Mouse (Mus musculus) heart, postnatal 0 days (tissue): ENCODE measurements around the gene Psg19. TPM values are rescaled to one million over a fixed set of nuclear protein-coding genes. Genes with fewer than 3 reads are reported as not detected.

ENCODE experiments used
- ATAC-seq: fragments of 200-750 bp; cut with Nextera tagmentation; 2 replicates; pipeline ENCODE4 v1.8.0; 2017; ENCODE audit warnings: low read depth, moderate number of reproducible peaks, moderate library complexity; ENCODE audit not compliant: insufficient read depth
- DNase-seq: peaks from one replicate; pipeline ENCODE4 v3.0.0-alpha.2; 2016; ENCODE audit warnings: low spot score
- H3K27ac ChIP-seq: fragments of 300-500 bp; sonication (generic); 2 replicates; pipeline ENCODE4 v1.5.1; 2014; ENCODE audit warnings: low read depth, mild to moderate bottlenecking
- H3K27me3 ChIP-seq: fragments of 300-500 bp; sonication (generic); 2 replicates; pipeline ENCODE4 v1.6.1; 2014; ENCODE audit warnings: low read length, mixed read lengths; ENCODE audit not compliant: control insufficient read depth, insufficient read depth
- H3K36me3 ChIP-seq: fragments of 300-500 bp; sonication (generic); replicated peaks from 2 replicates; pipeline ENCODE4 v1.6.1; 2014; ENCODE audit warnings: low read length, mixed read lengths; ENCODE audit not compliant: control insufficient read depth, insufficient read depth
- H3K4me1 ChIP-seq: fragments of 300-500 bp; sonication (generic); 2 replicates; pipeline ENCODE4 v1.6.1; 2014; ENCODE audit warnings: antibody characterized with exemption; ENCODE audit not compliant: control insufficient read depth, insufficient read depth
- H3K4me2 ChIP-seq: fragments of 300-500 bp; sonication (generic); 2 replicates; pipeline ENCODE4 v1.6.1; 2014; ENCODE audit warnings: low read depth, mild to moderate bottlenecking, low read length, moderate library complexity
- H3K4me3 ChIP-seq: fragments of 300-500 bp; sonication (generic); 2 replicates; pipeline ENCODE4 v1.5.1; 2014; ENCODE audit warnings: low read depth, low read length
- H3K9ac ChIP-seq: fragments of 300-500 bp; sonication (generic); replicated peaks from 2 replicates; pipeline ENCODE4 v1.6.1; 2014; ENCODE audit warnings: low read depth, low read length, mixed read lengths
- H3K9me3 ChIP-seq: fragments of 300-500 bp; sonication (generic); replicated peaks from 2 replicates; pipeline ENCODE4 v1.6.1; 2016; ENCODE audit warnings: low read length; ENCODE audit not compliant: control insufficient read depth
- CTCF ChIP-seq: IDR thresholded peaks from 2 replicates; pipeline ENCODE4 v1.5.1; 2016; ENCODE audit warnings: antibody characterized with exemption, control low read depth, low read depth
- EP300 ChIP-seq: IDR thresholded peaks from 2 replicates; pipeline ENCODE4 v1.6.1; 2016; ENCODE audit warnings: antibody characterized with exemption, low read depth
- WGBS: fragments of 180-500 bp; shearing (Covaris S2); extraction: QIAGEN DNeasy Blood & Tissue Kit; methylation state at CpG from one replicate; pipeline ENCODE4 v1.1.7; 2014; 5-methylcytosine and 5-hydroxymethylcytosine counted together
- polyA plus RNA-seq: library from polyadenylated mRNA; unstranded; fragments of >200 nt; fragmentation: Nextera tagmentation; extraction: Ambion mirVana; gene quantifications from 2 replicates; pipeline ENCODE4 v1.2.1, GENCODE M21; 2015
- total RNA-seq: library from RNA; depleted of rRNA; stranded (reverse); fragments of >200 nt; gene quantifications from 2 replicates; pipeline ENCODE4 v1.2.3, GENCODE M21; 2014; ENCODE audit warnings: low replicate concordance; rRNA removed

The Psg19 gene
- total RNA-seq = not detected in 2 replicates
- not detected in 2 replicates for polyA plus RNA-seq

GRCm38 (mm10) chr7:18798420-18798819 is at the start of gene Psg19:
Gene Psg19, minus strand, starts transcription at chr7:18798520.
- ATAC-seq (no peak), DNase-seq (no peak)
- no peaks in the 10 kb centered on the region for H3K4me1 ChIP-seq
- H3K27ac ChIP-seq = no peak within 1 kb of the TSS
- H3K27me3 ChIP-seq = no peaks in the 10 kb centered on the region
- no peaks in the 10 kb centered on the region for H3K36me3 ChIP-seq
- H3K4me2 ChIP-seq = no peak within 1 kb of the TSS
- H3K9me3 ChIP-seq = no peaks in the 10 kb centered on the region
- H3K4me3 ChIP-seq = no peak within 1 kb of the TSS
- 67% methylated on average over 1 of the region's 1 CpGs for WGBS
- H3K9ac ChIP-seq = no peak within 1 kb of the TSS
- TF ChIP-seq EP300 (no peak), CTCF (no peak)

GRCm38 (mm10) chr7:18844811-18845210 is 46.5 kb upstream of the Psg19 start:
- DNase-seq (no peak), ATAC-seq (no peak)
- TF ChIP-seq CTCF (no peak), EP300 (no peak)
- Histone ChIP-seq H3K4me2 (no peak overlapping the region), H3K27me3 (no peaks in the 10 kb centered on the region), H3K4me3 (no peak overlapping the region), H3K9ac (no peak overlapping the region), H3K4me1 (no peaks in the 10 kb centered on the region), H3K9me3 (no peaks in the 10 kb centered on the region), H3K27ac (no peak overlapping the region), H3K36me3 (no peaks in the 10 kb centered on the region)
- WGBS = 28% methylated on average over 5 of the region's 5 CpGs

- TF ChIP-seq EP300 (no peak), CTCF (no peak)
- peak overlapping the region; percentile 20; the same call in 1 of the 2 replicates for H3K4me3 ChIP-seq
- no peaks in the 10 kb centered on the region for H3K4me1 ChIP-seq
- peak overlapping the region; percentile 47 for H3K4me2 ChIP-seq
- H3K36me3 ChIP-seq = no peaks in the 10 kb centered on the region
- no peaks in the 10 kb centered on the region for H3K27me3 ChIP-seq
- no peaks in the 10 kb centered on the region for H3K9me3 ChIP-seq
- H3K27ac ChIP-seq = peak overlapping the region; percentile 56
- no peak for ATAC-seq
- WGBS = 80% methylated on average over 1 of the region's 1 CpGs
- DNase-seq = no peak
- peak overlapping the region; percentile 18; the same call in 1 of the 2 replicates for H3K9ac ChIP-seq
These were observed 42.9 kb upstream of the Psg19 start for GRCm38 (mm10) chr7:18841174-18841567.

GRCm38 (mm10) chr7:18840386-18841173 is 42.3 kb upstream of the Psg19 start:
- peak; percentile 74 for DNase-seq
- 3% methylated on average over 14 of the region's 17 CpGs for WGBS
- Histone ChIP-seq H3K4me1 (no peaks in the 10 kb centered on the region), H3K9ac (peak overlapping the region; percentile 49), H3K27ac (peak overlapping the region; percentile 88), H3K4me2 (peak overlapping the region; percentile 59), H3K27me3 (no peaks in the 10 kb centered on the region), H3K9me3 (no peaks in the 10 kb centered on the region), H3K4me3 (peak overlapping the region; percentile 41), H3K36me3 (no peaks in the 10 kb centered on the region)
- peak; percentile 84 for ATAC-seq
- no peak for TF ChIP-seq CTCF
- no peak for TF ChIP-seq EP300

- 18% methylated on average over 3 of the region's 3 CpGs for WGBS
These were observed 41.5 kb upstream of the Psg19 start, which contains the start of gene Mill2 for GRCm38 (mm10) chr7:18839865-18840264. Gene Mill2, plus strand, starts transcription at chr7:18839966.

More at GRCm38 (mm10) chr7:18839865-18840264, 41.5 kb upstream of the Psg19 start, which contains the start of gene Mill2:
- Histone ChIP-seq H3K27me3 (no peaks in the 10 kb centered on the region), H3K4me1 (no peaks in the 10 kb centered on the region), H3K9me3 (no peaks in the 10 kb centered on the region), H3K4me3 (peak within 1 kb of the TSS; percentile 41), H3K4me2 (peak within 1 kb of the TSS; percentile 59), H3K27ac (peak within 1 kb of the TSS; percentile 88), H3K36me3 (no peaks in the 10 kb centered on the region), H3K9ac (peak within 1 kb of the TSS; percentile 49)
- ATAC-seq (peak; percentile 59), DNase-seq (peak; percentile 45)
- TF ChIP-seq EP300 (no peak), CTCF (no peak)
